ENCODE assay signal across 8 mouse cellular contexts in the genomic region with DNA sequence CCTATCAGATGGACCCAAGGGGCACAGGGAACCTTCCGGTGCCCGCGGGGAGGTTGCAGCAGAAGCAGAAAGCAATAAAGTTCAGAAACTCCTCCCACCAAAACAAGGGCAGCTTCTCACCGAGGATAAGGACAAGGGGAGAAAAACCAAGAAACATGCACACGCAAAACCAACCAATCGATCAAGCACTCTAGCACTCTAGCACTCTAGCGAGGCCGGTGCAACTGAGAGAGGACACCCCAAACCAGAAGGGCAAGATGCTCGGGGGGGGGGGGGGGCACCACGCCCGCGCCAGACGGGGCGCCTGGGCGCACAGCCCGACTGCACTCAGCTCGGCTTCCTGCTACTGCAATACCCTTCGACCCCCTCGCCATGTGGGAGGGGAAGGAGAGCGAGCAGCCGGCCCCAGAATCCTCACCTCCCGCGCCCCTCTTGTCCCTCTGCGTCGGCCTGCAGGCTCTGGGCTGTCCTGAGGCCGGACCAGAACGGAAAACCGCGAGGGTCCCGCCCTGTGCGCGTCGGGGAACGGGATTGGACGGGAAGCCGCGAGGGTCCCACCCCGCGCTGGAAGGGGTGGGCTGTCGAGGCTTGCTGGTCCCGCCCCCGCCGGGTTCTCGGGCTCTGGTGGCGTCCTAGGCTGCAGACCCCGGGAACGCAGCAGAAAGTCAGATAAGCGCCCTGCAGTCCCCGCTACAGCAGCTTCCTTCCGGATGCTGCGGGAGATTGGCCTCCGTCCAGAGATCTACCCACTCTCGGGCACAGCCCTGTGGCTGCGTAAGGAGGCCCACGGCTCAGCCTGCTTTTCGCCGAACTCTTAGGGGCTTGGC. TPM values are rescaled to one million over a fixed set of nuclear protein-coding genes. Genes with fewer than 3 reads are reported as not detected.
A peak's percentile ranks its signal among the peaks of the same experiment; 100 is the strongest.
DNase-seq lines count a peak whose midpoint lies in the region; ATAC-seq and TF ChIP-seq lines count a peak whose summit lies in the region.

TSS of gene Crot (minus strand) at position 639 of the 827 bp plus-strand sequence.

- TF ChIP-seq POLR2A in liver, adult 2 months (IDR thresholded peaks at IDR 0.05; ENCODE audit: extremely low read depth, insufficient read depth, low read length) = peak; percentile 97
- peak; percentile 91 for TF ChIP-seq POLR2A in myocyte (IDR thresholded peaks at IDR 0.05; ENCODE audit: insufficient read length, low read depth)

- peaks cover 21% of the 10 kb centered on the region; the same call in 1 of the 2 replicates for H3K79me2 ChIP-seq in liver, adult 2 months (ENCODE audit: control insufficient read depth, insufficient read depth, low read length)
- H3K79me2 ChIP-seq in myocyte (ENCODE audit: control insufficient read depth, insufficient read depth) = no peaks in the 10 kb centered on the region

- H3K36me3 ChIP-seq in heart, embryonic 11.5 days (ENCODE audit: control insufficient read depth, insufficient read depth, low read length) = peaks cover 2% of the 10 kb centered on the region; the same call in 1 of the 2 replicates
- H3K36me3 ChIP-seq in kidney, embryonic 16.5 days (ENCODE audit: insufficient read depth, low read length) = peaks cover 16% of the 10 kb centered on the region; the same call in 1 of the 2 replicates
- H3K36me3 ChIP-seq in liver, adult 2 months (ENCODE audit: control insufficient read depth, insufficient read depth, low read length) = peaks cover 18% of the 10 kb centered on the region
- H3K36me3 ChIP-seq in myocyte (ENCODE audit: control insufficient read depth, insufficient read depth) = no peaks in the 10 kb centered on the region
- H3K36me3 ChIP-seq in splenic B cell, adult 2 months (ENCODE audit: control insufficient read depth, insufficient read depth, low read length, poor library complexity, severe bottlenecking) = no peaks in the 10 kb centered on the region

- peak within 1 kb of the TSS; percentile 56 for H3K4me3 ChIP-seq in heart, embryonic 11.5 days (ENCODE audit: low read depth, low read length)
- peak within 1 kb of the TSS; percentile 80 for H3K4me3 ChIP-seq in kidney, embryonic 16.5 days (ENCODE audit: low read length)
- peak within 1 kb of the TSS; percentile 87 for H3K4me3 ChIP-seq in liver, adult 2 months (ENCODE audit: insufficient read depth, low read depth, low read length)
- H3K4me3 ChIP-seq in myocyte = peak within 1 kb of the TSS; percentile 74

- DNase-seq in B cell, adult 2 months = peak; percentile 78 to 81
- peak; percentile 97 for DNase-seq in brain, adult 2 months (ENCODE audit: low read depth, low spot score)
- peak; percentile 84 for DNase-seq in liver, adult 2 months (ENCODE audit: extremely low read depth, low read depth, low spot score)
- peak; percentile 83 for DNase-seq in splenic B cell, adult 2 months (ENCODE audit: low read depth, low spot score)

- H3ac ChIP-seq in myocyte (ENCODE audit: control insufficient read depth, insufficient read length) = peak within 1 kb of the TSS; percentile 2

- H3K4me1 ChIP-seq in heart, embryonic 11.5 days (ENCODE audit: control insufficient read depth, insufficient read depth, low read length) = peaks cover 3% of the 10 kb centered on the region; the same call in 1 of the 2 replicates
- 0 out of 2 replicates have a peak, but pooled peaks cover 10% of the 10 kb centered on the region for H3K4me1 ChIP-seq in kidney, embryonic 16.5 days (ENCODE audit: insufficient read depth, low read length)
- H3K4me1 ChIP-seq in liver, adult 2 months (ENCODE audit: control insufficient read depth, insufficient read depth, low read length) = peaks cover 31% of the 10 kb centered on the region

- peak; percentile 94 for ATAC-seq in erythroblast, adult 5-6 weeks (replicated peaks; ENCODE audit: low FRiP score, poor library complexity, severe bottlenecking)
- peak; percentile 100 for ATAC-seq in heart, embryonic 11.5 days (replicated peaks; ENCODE audit: insufficient number of reproducible peaks, low FRiP score, low TSS enrichment)
- peak; percentile 100 for ATAC-seq in kidney, embryonic 16.5 days (ENCODE audit: low FRiP score, low TSS enrichment)

- H3K27ac ChIP-seq in heart, embryonic 11.5 days (ENCODE audit: low read depth, low read length) = peak within 1 kb of the TSS; percentile 90
- H3K27ac ChIP-seq in kidney, embryonic 16.5 days (ENCODE audit: low read length) = peak within 1 kb of the TSS; percentile 92
- H3K27ac ChIP-seq in liver, adult 2 months (replicated peaks; ENCODE audit: insufficient read depth, low read depth, low read length) = peak within 1 kb of the TSS; percentile 90

- H3K4me2 ChIP-seq in heart, embryonic 11.5 days = peak within 1 kb of the TSS; percentile 69
- H3K4me2 ChIP-seq in kidney, embryonic 16.5 days (replicated peaks; ENCODE audit: low read depth, low read length) = peak within 1 kb of the TSS; percentile 79
- H3K4me2 ChIP-seq in myocyte (ENCODE audit: low read depth) = peak within 1 kb of the TSS; percentile 78

- H3K27me3 ChIP-seq in heart, embryonic 11.5 days (ENCODE audit: control insufficient read depth, insufficient read depth, low read length) = no peaks in the 10 kb centered on the region
- H3K27me3 ChIP-seq in kidney, embryonic 16.5 days (ENCODE audit: insufficient read depth, low read length) = no peaks in the 10 kb centered on the region
- no peaks in the 10 kb centered on the region for H3K27me3 ChIP-seq in liver, adult 2 months (ENCODE audit: control insufficient read depth, insufficient read depth, low read length)
- H3K27me3 ChIP-seq in myocyte (ENCODE audit: control insufficient read depth, insufficient read depth, insufficient read length) = no peaks in the 10 kb centered on the region
- H3K27me3 ChIP-seq in splenic B cell, adult 2 months (ENCODE audit: control insufficient read depth, insufficient read depth, low read length, poor library complexity, severe bottlenecking) = no peaks in the 10 kb centered on the region

- 0% methylated on average over 56 of the region's 57 CpGs for WGBS in heart, embryonic 11.5 days (ENCODE audit: insufficient replicate concordance)
- WGBS in kidney, embryonic 16.5 days = under 1% methylated on average over 54 of the region's 57 CpGs
- under 1% methylated on average over 56 of the region's 57 CpGs for WGBS in liver, adult 2 months

- TF ChIP-seq CTCF in liver, adult 2 months (IDR thresholded peaks at IDR 0.05; ENCODE audit: low read depth, low read length) = 0 out of 2 replicates have a peak, but pooled peaks have one; percentile 15

- H3K9ac ChIP-seq in heart, embryonic 11.5 days (ENCODE audit: low read depth, low read length) = peak within 1 kb of the TSS; percentile 80
- H3K9ac ChIP-seq in kidney, embryonic 16.5 days (replicated peaks; ENCODE audit: low read length) = peak within 1 kb of the TSS; percentile 86
- peak within 1 kb of the TSS; percentile 92 for H3K9ac ChIP-seq in liver, adult 2 months (ENCODE audit: low read depth, low read length)

- H3K9me3 ChIP-seq in heart, embryonic 11.5 days (replicated peaks; ENCODE audit: control insufficient read depth, low read length) = no peaks in the 10 kb centered on the region
- H3K9me3 ChIP-seq in kidney, embryonic 16.5 days (ENCODE audit: low read length) = no peaks in the 10 kb centered on the region

TF ChIP-seq in myocyte, 11 proteins besides CTCF, POLR2A, EP300 and RAD21:
- peak; percentile 85 for TF ChIP-seq POLR2AphosphoS2 (IDR thresholded peaks at IDR 0.05; ENCODE audit: insufficient read length, low read depth)
- no peak for TF ChIP-seq E2F4 (IDR thresholded peaks at IDR 0.05; ENCODE audit: insufficient read depth)
- TF ChIP-seq REST (IDR thresholded peaks at IDR 0.05; ENCODE audit: insufficient read depth, insufficient read length) = no peak
- no peak for TF ChIP-seq SRF (IDR thresholded peaks at IDR 0.05; ENCODE audit: control insufficient read depth, insufficient read length, low read depth)
- TF ChIP-seq MYOG (IDR thresholded peaks at IDR 0.05; ENCODE audit: control insufficient read depth in 1 of 3, insufficient read depth in 1 of 3, insufficient read length in 2 of 3, low read depth in 2 of 3) = no peak

RNA-seq across cellular contexts. Expression of gene Crot, which starts in this region (rescaled TPM):
- total RNA-seq in erythroblast, adult 5-6 weeks (2015; ENCODE audit: low replicate concordance) = 8.8 and 18.2 TPM in 2 replicates
- total RNA-seq in erythroblast, adult 5-6 weeks (2017; ENCODE audit: low replicate concordance) = 6.0 and 11.3 TPM in 2 replicates
- polyA plus RNA-seq in heart, embryonic 11.5 days (2014; fragmentation: Nextera tagmentation; extraction: Ambion mirVana) = 35.8 and 37.9 TPM in 2 replicates
- 52.6 and 57.5 TPM in 2 replicates for polyA plus RNA-seq in kidney, embryonic 16.5 days (2015; fragmentation: Nextera tagmentation; extraction: Ambion mirVana)
- total RNA-seq in liver, adult 2 months (2014; rRNA removed) = 480 and 523 TPM in 2 replicates
- 152 and 154 TPM in 2 replicates for polyA plus RNA-seq in liver, adult 2 months (2012; rRNA removed)
- polyA plus RNA-seq in myocyte (2012; fragmentation: generic; extraction: Trizol) = 6.6 TPM

Comparison
In these comparisons a context has a peak if more than half of its experiments do, and no peak if none do; other contexts are left out.
1. Peak in every context shown above with its lines: DNase-seq, ATAC-seq, H3K4me3 ChIP-seq and H3K27ac ChIP-seq.
2. RNA of gene Crot (total RNA-seq): 480 to 523 TPM in liver, adult 2 months; 6.0 to 18.2 TPM in erythroblast, adult 5-6 weeks; every median in the first group is over 10 times any median in the second.